Mouse (Mus musculus) lung, postnatal 0 days (tissue): ENCODE measurements at regions not wholly inside any gene's neighbourhood (a gene's known extent, or its start where the extent isn't known, plus 50 kb on each side); places are given as distances from the start of the nearest gene placed in this dataset.

Experiments used
- ATAC-seq: fragments of 200-750 bp; cut with Nextera tagmentation; 2 replicates; pipeline ENCODE4 v1.8.0; 2017; ENCODE audit warnings: moderate library complexity
- DNase-seq: peaks from one replicate; pipeline ENCODE4 v3.0.0-alpha.2; 2016; ENCODE audit warnings: low spot score
- H3K27ac ChIP-seq: fragments of 300-500 bp; sonication (generic); 2 replicates; pipeline ENCODE4 v1.5.1; 2014; ENCODE audit warnings: antibody characterized with exemption, mild to moderate bottlenecking, low read length, mixed read lengths
- H3K27me3 ChIP-seq: fragments of 300-500 bp; sonication (generic); replicated peaks from 2 replicates; pipeline ENCODE4 v1.6.1; 2014; ENCODE audit warnings: low read length, mixed read lengths; ENCODE audit not compliant: insufficient read depth
- H3K36me3 ChIP-seq: fragments of 300-500 bp; sonication (generic); 2 replicates; pipeline ENCODE4 v1.6.1; 2014; ENCODE audit warnings: low read length, mixed read lengths; ENCODE audit not compliant: insufficient read depth
- H3K4me1 ChIP-seq: fragments of 300-500 bp; sonication (generic); 2 replicates; pipeline ENCODE4 v1.6.1; 2014; ENCODE audit warnings: antibody characterized with exemption, low read depth, low read length, mixed read lengths; ENCODE audit not compliant: insufficient read depth
- H3K4me2 ChIP-seq: fragments of 300-500 bp; sonication (generic); replicated peaks from 2 replicates; pipeline ENCODE4 v1.6.1; 2014; ENCODE audit warnings: low read depth, mild to moderate bottlenecking, low read length, moderate library complexity, mixed read lengths
- H3K4me3 ChIP-seq: fragments of 300-500 bp; sonication (generic); 2 replicates; pipeline ENCODE4 v1.5.1; 2014; ENCODE audit warnings: low read depth, low read length
- H3K9ac ChIP-seq: fragments of 300-500 bp; sonication (generic); replicated peaks from 2 replicates; pipeline ENCODE4 v1.6.1; 2014; ENCODE audit warnings: low read depth, mild to moderate bottlenecking
- H3K9me3 ChIP-seq: fragments of 300-500 bp; sonication (generic); 2 replicates; pipeline ENCODE4 v1.6.1; 2016; ENCODE audit warnings: low read length, mixed read lengths
- CTCF ChIP-seq: IDR thresholded peaks from 2 replicates; pipeline ENCODE4 v1.5.1; 2016; ENCODE audit warnings: antibody characterized with exemption, mild to moderate bottlenecking
- EP300 ChIP-seq: IDR thresholded peaks from 2 replicates; pipeline ENCODE4 v1.6.1; 2016; ENCODE audit warnings: antibody characterized with exemption, mild to moderate bottlenecking, control low read depth
- WGBS: fragments of 180-500 bp; shearing (Covaris S2); extraction: QIAGEN DNeasy Blood & Tissue Kit; methylation state at CpG from one replicate; pipeline ENCODE4 v1.1.7; 2014; 5-methylcytosine and 5-hydroxymethylcytosine counted together
- microRNA counts: library from miRNA; unstranded; fragments of <30 nt; microRNA quantifications from one replicate; lab custom pipeline; 2015
- microRNA-seq: library from miRNA; unstranded; fragments of <30 nt; microRNA quantifications from one replicate; pipeline ENCODE4, GENCODE M21; 2016

- TF ChIP-seq EP300 (0 out of 2 replicates have a peak, but pooled peaks have one; percentile 8), CTCF (no peak)
- Histone ChIP-seq H3K36me3 (no peaks in the 10 kb centered on the region), H3K27ac (no peak overlapping the region), H3K4me1 (no peaks in the 10 kb centered on the region; the same call in 1 of the 2 replicates), H3K27me3 (no peaks in the 10 kb centered on the region), H3K9ac (no peak overlapping the region), H3K9me3 (no peaks in the 10 kb centered on the region), H3K4me3 (no peak overlapping the region), H3K4me2 (no peak overlapping the region)
- WGBS = 13% methylated on average over 1 of the region's 1 CpGs
- DNase-seq (peak; percentile 15), ATAC-seq (no peak)
These were observed 58.6 kb upstream of the Mkln1 start for GRCm38 (mm10) chr6:31339948-31340250.

- TF ChIP-seq EP300 = no peak
- TF ChIP-seq CTCF = no peak
These were observed 53.0 kb upstream of the Mkln1 start for GRCm38 (mm10) chr6:31345366-31346084.

GRCm38 (mm10) chr6:31348333-31348732, 50.2 kb upstream of the Mkln1 start:
- TF ChIP-seq EP300 = no peak
- no peak for TF ChIP-seq CTCF
- no peak overlapping the region for H3K27ac ChIP-seq
- DNase-seq (no peak), ATAC-seq (no peak)
- WGBS = 95% methylated on average over 4 of the region's 4 CpGs
- no peaks in the 10 kb centered on the region for H3K36me3 ChIP-seq
- H3K9me3 ChIP-seq = no peaks in the 10 kb centered on the region
- no peaks in the 10 kb centered on the region for H3K4me1 ChIP-seq
- no peak overlapping the region for H3K4me3 ChIP-seq
- H3K4me2 ChIP-seq = no peak overlapping the region
- no peak overlapping the region for H3K9ac ChIP-seq
- H3K27me3 ChIP-seq = no peaks in the 10 kb centered on the region

More at GRCm38 (mm10) chr6:31345366-31346084, 53.0 kb upstream of the Mkln1 start:
- Histone ChIP-seq H3K27me3 (no peaks in the 10 kb centered on the region), H3K4me2 (no peak overlapping the region), H3K9me3 (no peaks in the 10 kb centered on the region), H3K4me3 (no peak overlapping the region), H3K36me3 (no peaks in the 10 kb centered on the region), H3K9ac (no peak overlapping the region), H3K27ac (no peak overlapping the region), H3K4me1 (no peaks in the 10 kb centered on the region)
- no peak for ATAC-seq
- 63% methylated on average over 10 of the region's 10 CpGs for WGBS
- no peak for DNase-seq

MicroRNA genes in the stretch of these regions (microRNA counts, 519-probe panel; counts per million panel counts)
- 5,838 counts per million, percentile 74 among the panel's probes with 10 or more counts for microRNA mmu-miR-29a (lab: Ali Mortazavi, UCI)

Small RNA genes lying in the stretch of these regions (microRNA-seq; reads per million reads assigned to microRNA genes)
- gene Mir29a (995 reads per million, percentile 74 among the genes with 10 or more reads in this experiment), gene Mir29b-1 (7.1 reads per million, percentile 18 among the genes with 10 or more reads in this experiment)
